Mouse (Mus musculus) embryonic fibroblast, embryonic 13.5 days (primary cell): ENCODE data around the gene Smg9. TPM values are rescaled to one million over a fixed set of nuclear protein-coding genes. Genes with fewer than 3 reads are reported as not detected.

Experiments
- H3K27ac ChIP-seq: 2 replicates; pipeline ENCODE4 v1.5.1; 2012; ENCODE audit warnings: low read length, control low read depth, inconsistent platforms; ENCODE audit not compliant: insufficient read depth
- H3K4me1 ChIP-seq: 2 replicates; pipeline ENCODE4 v1.6.1; 2011; ENCODE audit warnings: low read length; ENCODE audit not compliant: control insufficient read depth, insufficient read depth
- H3K4me3 ChIP-seq: 2 replicates; pipeline ENCODE4 v1.5.1; 2011; ENCODE audit warnings: mild to moderate bottlenecking, control low read depth, low read length; ENCODE audit not compliant: insufficient read depth
- CTCF ChIP-seq: IDR thresholded peaks from 2 replicates; pipeline ENCODE4 v1.5.1; 2011; ENCODE audit warnings: mild to moderate bottlenecking, control low read depth, low read length, moderate library complexity, borderline replicate concordance; ENCODE audit not compliant: insufficient read depth
- POLR2A ChIP-seq: IDR thresholded peaks from 2 replicates; pipeline ENCODE4 v1.6.1; 2011; ENCODE audit warnings: low read depth, mild to moderate bottlenecking, control low read depth, low read length, moderate library complexity
- polyA plus RNA-seq: library from polyadenylated mRNA; stranded (reverse); fragments of >200 nt; gene quantifications from 2 replicates; pipeline ENCODE4 v1.2.4, GENCODE M21; 2011; ENCODE audit warnings: low read depth; ENCODE audit not compliant: missing spikeins, insufficient read length

Smg9 gene
- polyA plus RNA-seq, 1 experiment: 18.1 TPM

DNA sequence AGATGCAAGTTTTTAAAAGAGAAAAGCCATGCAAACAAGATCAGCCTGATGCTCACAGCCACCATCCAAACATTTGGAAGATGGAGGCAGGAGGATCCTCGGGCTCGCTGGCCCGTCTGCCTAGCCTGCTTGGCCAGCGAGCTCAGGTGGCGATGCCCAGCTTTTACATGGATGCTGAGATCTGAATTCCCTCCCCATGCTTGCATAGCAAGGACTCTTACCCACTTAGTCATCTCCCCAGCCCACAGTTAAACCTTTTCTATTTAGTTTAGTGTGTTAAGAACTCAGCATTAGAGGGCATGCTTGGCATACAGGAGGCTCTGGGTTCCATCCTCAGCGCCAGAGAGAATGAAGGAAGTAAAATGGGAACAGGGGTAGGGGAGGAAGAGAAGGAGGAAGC is 39.8 kb downstream of the Smg9 start:
- Histone ChIP-seq H3K4me1 (0 out of 2 replicates have a peak, but pooled peaks cover 3% of the 10 kb centered on the region), H3K27ac (no peak overlapping the region), H3K4me3 (no peak overlapping the region)
- no peak for TF ChIP-seq CTCF
- no peak for TF ChIP-seq POLR2A

DNA sequence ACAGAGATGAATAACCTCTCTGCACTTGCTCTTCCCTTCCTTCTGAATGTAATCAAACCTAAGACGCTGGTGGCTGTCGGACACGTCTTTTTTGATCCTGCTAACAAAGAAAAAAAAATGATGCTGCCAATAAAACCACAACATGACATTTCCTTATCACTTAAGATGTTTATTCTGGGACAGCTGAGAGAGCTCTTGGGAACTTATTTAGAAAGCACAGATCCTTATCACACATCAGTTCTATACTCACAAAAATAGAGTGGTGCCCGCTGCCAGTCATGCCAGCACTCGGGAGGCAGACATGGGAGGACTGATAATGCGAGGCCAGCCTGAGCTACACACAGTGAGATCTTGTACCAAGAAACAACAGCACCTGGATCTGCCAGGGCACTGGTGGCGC is 40.5 kb downstream of the Smg9 start:
- TF ChIP-seq CTCF (no peak), POLR2A (no peak)
- Histone ChIP-seq H3K4me1 (0 out of 2 replicates have a peak, but pooled peaks cover 3% of the 10 kb centered on the region), H3K4me3 (no peak overlapping the region), H3K27ac (no peak overlapping the region)

DNA sequence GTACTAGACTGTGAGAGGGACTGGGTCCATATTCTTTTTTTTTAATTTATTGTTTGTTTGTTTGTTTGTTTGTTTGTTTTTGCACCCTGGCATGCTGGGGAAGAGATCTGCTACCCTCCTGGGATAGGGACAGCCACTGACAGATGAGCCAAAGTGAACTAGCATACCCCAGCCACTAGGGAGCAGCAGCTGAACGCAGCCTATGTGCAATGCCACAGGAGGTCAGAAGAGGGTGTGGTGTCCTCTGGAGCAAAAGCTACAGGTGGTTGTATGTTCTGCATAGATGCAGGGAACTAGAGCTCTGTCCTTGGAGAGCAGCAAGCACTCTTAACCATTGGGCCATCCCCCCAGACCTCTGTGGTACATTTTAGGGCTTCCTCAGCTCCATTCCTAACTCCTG is 42.4 kb downstream of the Smg9 start:
- peak; percentile 100 for TF ChIP-seq CTCF
- no peak for TF ChIP-seq POLR2A
- H3K4me3 ChIP-seq: no peak overlapping the region
- H3K27ac ChIP-seq: no peak overlapping the region
- 0 out of 2 replicates have a peak, but pooled peaks cover 3% of the 10 kb centered on the region for H3K4me1 ChIP-seq

DNA sequence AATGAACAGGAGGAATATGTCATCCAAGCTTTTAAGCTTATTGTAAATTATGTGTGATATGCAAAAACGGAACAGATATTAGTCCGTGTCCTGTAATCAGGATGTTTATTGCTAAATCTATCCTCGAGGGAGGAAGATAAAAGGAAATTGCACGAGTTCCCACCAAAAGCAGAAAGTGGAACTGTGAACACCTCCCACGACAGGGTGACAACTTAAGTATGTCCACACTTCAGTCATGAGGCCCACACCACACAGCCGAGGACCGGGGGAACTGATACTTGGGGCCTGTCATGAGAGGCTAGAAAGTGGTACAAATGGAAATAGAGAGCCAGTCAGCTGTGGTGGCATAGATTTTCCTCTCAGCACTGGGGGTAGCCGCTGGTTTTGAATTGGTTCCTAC is 42.9 kb downstream of the Smg9 start:
- TF ChIP-seq CTCF (no peak), POLR2A (no peak)
- H3K27ac ChIP-seq: no peak overlapping the region
- 0 out of 2 replicates have a peak, but pooled peaks cover 3% of the 10 kb centered on the region for H3K4me1 ChIP-seq
- no peak overlapping the region for H3K4me3 ChIP-seq

DNA sequence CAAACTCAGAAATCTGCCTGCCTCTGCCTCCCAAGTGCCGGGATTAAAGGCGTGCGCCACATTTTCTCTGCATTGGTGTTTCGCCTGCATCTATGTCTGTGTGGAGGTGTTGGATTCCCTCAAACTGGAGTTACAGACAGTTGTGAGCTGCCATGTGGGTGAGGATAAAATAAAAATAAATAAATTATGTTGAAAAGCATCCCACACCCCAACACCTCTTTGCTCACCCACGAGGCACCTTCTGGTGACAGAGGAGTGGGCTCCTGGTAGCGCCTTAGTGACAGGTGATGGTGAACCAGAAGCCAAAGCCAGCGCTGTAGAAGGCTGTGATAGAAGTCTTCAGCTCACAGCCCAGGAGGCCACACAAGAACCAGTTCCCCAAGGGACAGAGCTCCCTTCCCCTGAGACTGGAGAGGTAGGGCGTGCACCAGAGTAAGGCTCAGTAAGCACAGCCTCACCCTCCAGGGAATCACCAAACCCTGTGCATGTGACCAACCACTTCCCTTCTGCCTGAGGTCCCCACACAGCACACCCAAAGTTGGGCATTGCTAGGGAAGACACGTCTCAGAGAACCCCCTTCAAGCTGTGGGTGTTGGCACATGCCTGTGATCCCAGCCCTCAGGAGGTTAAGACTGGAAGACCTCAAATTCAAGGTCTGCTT is 46.0 kb downstream of the Smg9 start:
- Histone ChIP-seq H3K4me1 (no peaks in the 10 kb centered on the region), H3K27ac (no peak overlapping the region), H3K4me3 (no peak overlapping the region)
- TF ChIP-seq POLR2A (no peak), CTCF (no peak)

DNA sequence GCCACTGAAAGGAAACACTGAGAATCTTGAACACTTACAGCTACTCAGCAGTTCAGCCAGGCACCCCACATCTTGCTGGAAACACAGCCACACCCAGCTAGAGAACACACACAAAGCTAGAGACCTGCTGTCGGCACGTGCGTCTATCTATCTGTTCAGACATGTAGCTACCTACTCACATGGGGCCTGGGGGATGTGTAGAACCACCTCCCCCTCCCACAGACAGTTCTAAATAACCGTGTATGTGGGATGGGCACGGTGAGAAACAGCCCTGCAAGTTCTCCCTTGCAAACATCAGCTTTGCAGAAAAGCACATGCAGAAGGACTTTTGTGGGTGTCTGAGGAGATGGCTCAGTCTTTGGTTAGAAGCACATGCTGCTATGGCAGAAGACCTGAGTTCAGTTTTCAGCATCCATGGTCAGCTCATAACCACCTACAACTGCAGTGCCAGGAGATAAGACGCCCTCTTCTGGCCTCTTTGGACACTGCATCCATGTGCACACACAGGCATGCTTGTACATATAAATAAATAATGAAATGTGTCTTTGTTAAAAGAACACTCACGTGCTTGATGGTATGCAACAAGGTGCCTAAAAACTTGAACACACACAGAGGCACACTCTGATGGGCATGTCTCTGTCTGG is 47.4 kb downstream of the Smg9 start:
- TF ChIP-seq POLR2A (no peak), CTCF (no peak)

DNA sequence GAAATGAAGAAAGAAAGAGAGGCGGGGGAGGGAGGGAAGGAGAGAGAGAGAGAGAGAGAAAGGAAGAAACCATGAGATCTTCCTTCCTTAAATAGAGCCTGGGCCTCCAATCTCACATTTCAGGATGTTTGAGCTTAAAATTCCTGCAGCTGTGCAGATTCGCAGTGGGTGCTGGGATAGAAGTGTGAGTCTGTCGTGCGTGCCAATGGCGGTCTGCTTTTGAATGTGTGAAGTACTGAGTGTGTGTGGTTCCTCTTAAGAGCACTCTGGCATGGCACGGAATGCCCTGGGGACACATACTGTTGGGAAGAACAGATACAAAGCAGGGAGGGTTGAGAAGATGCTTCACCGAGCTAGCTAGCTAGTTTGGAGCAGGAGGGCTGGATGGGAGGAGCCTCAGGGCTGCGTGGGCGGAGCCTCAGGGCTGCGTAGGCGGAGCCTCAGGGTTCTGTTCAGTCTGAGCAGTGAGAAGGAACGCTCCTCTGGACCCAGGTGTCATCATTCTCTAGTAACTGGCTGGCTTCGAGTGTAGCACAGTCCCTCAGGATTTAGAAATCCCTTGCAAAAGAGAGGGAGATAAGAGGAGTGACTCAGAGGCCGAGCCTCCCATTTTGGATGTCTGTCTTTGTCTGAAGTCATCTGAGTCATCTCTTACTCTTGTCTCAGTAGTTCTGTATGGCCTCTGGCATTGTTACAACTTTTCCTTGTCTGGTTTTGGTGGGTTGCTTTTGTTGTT is 49.5 kb downstream of the Smg9 start:
- no peak overlapping the region for H3K27ac ChIP-seq
- TF ChIP-seq CTCF: no peak
- no peak for TF ChIP-seq POLR2A
- H3K4me3 ChIP-seq: no peak overlapping the region
- 0 out of 2 replicates have a peak, but pooled peaks cover 6% of the 10 kb centered on the region for H3K4me1 ChIP-seq

More for the DNA sequence above, 47.4 kb downstream of the Smg9 start:
- Histone ChIP-seq H3K4me3 (no peak overlapping the region), H3K27ac (no peak overlapping the region), H3K4me1 (0 out of 2 replicates have a peak, but pooled peaks cover 3% of the 10 kb centered on the region)

DNA sequence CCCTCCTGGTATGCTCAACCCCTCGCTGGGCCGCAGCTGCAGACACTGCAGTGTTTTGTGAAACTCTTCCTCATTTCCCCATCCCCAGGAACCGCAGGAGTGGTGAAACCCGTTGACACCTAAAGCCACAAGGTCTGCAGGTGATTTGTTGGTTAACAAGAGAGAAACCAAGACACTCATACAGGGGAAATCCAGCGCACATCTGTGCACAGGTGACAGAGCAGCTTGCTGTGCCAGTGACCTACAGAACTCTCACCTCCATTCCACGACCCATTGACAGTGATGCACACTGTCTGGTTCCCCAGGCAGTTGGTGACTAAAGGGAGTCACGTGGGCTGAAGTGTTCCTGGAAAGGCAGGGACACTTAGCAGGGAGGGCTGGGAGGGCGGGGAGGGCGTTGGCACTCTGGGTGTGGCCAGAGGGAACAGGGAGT is 51.2 kb downstream of the Smg9 start:
- Histone ChIP-seq H3K4me3 (no peak overlapping the region), H3K4me1 (0 out of 2 replicates have a peak, but pooled peaks cover 6% of the 10 kb centered on the region), H3K27ac (no peak overlapping the region)
- TF ChIP-seq CTCF (no peak), POLR2A (no peak)

DNA sequence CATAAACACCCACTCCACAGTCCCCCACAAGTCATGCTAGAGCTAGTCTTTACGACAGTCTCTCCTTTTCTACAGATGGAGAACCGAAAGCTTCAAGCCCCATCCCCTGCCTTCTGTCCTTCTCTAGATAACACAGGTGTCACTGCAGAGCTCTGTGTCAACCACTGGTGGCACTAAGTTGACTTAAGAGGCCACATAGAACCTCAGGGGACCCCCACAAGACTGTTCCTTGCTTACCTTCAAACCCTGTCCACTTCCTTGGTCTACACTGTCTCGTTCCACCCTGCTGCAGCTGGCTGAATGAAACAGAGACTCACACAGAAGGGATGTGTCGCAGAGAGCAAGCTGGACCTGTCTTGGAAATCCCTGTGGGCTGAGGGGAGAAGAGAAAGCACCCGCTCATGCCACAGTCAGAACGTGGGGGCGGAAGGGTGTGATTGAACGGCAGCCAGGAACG is 52.5 kb downstream of the Smg9 start, which contains the start of gene Irgc1:
TSS of gene Irgc1 (minus strand) at position 443 of the 457 bp plus-strand sequence.
- Histone ChIP-seq H3K4me3 (no peak within 1 kb of the TSS), H3K4me1 (0 out of 2 replicates have a peak, but pooled peaks cover 6% of the 10 kb centered on the region), H3K27ac (no peak within 1 kb of the TSS)
- TF ChIP-seq CTCF (no peak), POLR2A (no peak)

DNA sequence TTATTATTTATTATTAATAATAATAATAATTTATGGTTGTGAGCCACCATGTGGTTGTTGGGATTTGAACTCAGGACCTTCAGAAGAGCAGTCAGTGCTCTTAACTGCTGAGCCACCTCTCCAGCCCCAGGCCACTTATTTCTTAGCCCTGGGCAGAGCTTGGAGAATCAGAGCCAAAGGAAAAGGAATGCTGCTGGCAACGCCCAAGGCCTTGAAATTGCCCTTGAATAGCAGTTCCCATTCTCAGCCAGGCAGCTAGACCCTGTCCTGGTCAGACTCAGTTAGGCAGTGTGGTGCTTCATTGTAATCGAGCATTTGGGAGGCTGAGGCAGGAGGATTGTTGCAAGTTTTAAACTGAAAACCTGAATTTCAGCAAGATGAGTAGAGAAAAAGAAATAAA is 54.8 kb downstream of the Smg9 start:
- Histone ChIP-seq H3K4me1 (0 out of 2 replicates have a peak, but pooled peaks cover 9% of the 10 kb centered on the region), H3K27ac (no peak overlapping the region), H3K4me3 (no peak overlapping the region)
- no peak for TF ChIP-seq POLR2A

DNA sequence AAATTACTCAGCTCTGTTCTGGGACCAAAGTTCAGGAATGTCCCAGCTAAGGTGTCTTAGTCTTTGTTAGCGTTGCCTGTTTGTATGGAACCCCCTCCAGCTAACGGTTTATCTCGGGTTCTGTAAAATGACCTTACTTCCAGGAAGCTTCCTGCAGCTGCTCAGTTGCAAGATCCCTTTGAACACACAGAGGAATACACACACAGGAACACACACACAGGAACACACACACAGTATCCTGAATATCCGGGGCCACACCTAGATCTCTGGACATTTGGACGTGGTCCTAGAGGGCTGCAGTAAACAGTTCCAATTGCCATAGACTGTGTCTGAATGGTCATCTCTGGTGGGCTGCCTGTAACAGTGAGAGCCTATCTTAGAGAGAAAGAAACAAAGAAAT is 56.3 kb downstream of the Smg9 start:
- TF ChIP-seq POLR2A (no peak), CTCF (no peak)
- no peak overlapping the region for H3K4me3 ChIP-seq
- no peak overlapping the region for H3K27ac ChIP-seq
- peaks cover 17% of the 10 kb centered on the region; the same call in 1 of the 2 replicates for H3K4me1 ChIP-seq
